Mouse (Mus musculus) erythroblast, embryonic 14.5 days (primary cell): ENCODE measurements around the gene Btbd35f2. TPM values are rescaled to one million over a fixed set of nuclear protein-coding genes. Genes with fewer than 3 reads are reported as not detected.
"Not testable (repeated sequence)": the region's sequence is repeated elsewhere in the genome, so short reads cannot be mapped to it uniquely, and the experiment has no call there.

Experiments
- H3K27me3 ChIP-seq: 2 replicates; pipeline ENCODE4 v1.6.1; 2012; ENCODE audit warnings: inconsistent platforms; ENCODE audit not compliant: control insufficient read depth
- H3K36me3 ChIP-seq: 2 replicates; pipeline ENCODE4 v1.6.1; 2012; ENCODE audit warnings: mild to moderate bottlenecking, inconsistent platforms; ENCODE audit not compliant: control insufficient read depth
- H3K4me1 ChIP-seq: 2 replicates; pipeline ENCODE4 v1.6.1; 2012; ENCODE audit warnings: inconsistent platforms; ENCODE audit not compliant: control insufficient read depth
- H3K4me3 ChIP-seq: replicated peaks from 2 replicates; pipeline ENCODE3; 2012; ENCODE audit warnings: moderate library complexity, mild to moderate bottlenecking, inconsistent platforms
- H3K9me3 ChIP-seq: 2 replicates; pipeline ENCODE4 v1.6.1; 2012; ENCODE audit warnings: low read length, inconsistent platforms, mixed read lengths; ENCODE audit not compliant: control insufficient read depth
- polyA plus RNA-seq: library from polyadenylated mRNA; stranded (reverse); fragments of >175 nt; gene quantifications from 2 replicates; pipeline ENCODE4 v1.2.3, GENCODE M21; 2012

Btbd35f2 gene
- not detected in 2 replicates for polyA plus RNA-seq

DNA sequence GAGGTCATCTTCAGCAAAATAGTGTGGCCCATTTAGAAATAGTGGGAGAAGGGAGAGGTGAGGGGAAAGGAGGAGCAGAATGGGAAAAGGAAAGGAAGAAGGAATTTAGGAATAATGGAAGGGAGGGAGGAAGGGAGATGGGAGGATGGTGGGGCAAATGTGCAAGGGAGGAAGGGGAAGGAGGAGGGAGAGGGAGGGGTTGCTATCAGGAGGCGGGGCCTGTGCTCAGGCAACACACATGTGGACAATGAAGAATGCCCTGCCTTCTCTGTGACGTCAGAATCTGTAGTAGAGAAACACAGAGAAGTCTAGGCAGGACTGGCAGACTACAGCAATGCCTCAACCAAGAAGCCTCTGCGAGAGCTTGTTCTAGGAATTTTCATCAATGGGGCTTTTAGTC lies at the start of gene Btbd35f2:
Btbd35f2 (plus strand) TSS at position 301 of the 400 bp plus-strand sequence.
- H3K9me3 ChIP-seq, H3K36me3 ChIP-seq, H3K4me1 ChIP-seq, H3K27me3 ChIP-seq, H3K4me3 ChIP-seq: not testable (repeated sequence)

Other genes starting within 250 kb of the Btbd35f2 start
- gene Btbd35f22, start 230.6 kb upstream of the Btbd35f2 start, polyA plus RNA-seq: not detected in 2 replicates